Mouse (Mus musculus): ENCODE results near the gene Acap1. TPM values are rescaled to one million over a fixed set of nuclear protein-coding genes. Genes with fewer than 3 reads are reported as not detected.

Gene Acap1
- polyA plus RNA-seq, 1 experiment from 2014 or later = 19.9 TPM

DNA sequence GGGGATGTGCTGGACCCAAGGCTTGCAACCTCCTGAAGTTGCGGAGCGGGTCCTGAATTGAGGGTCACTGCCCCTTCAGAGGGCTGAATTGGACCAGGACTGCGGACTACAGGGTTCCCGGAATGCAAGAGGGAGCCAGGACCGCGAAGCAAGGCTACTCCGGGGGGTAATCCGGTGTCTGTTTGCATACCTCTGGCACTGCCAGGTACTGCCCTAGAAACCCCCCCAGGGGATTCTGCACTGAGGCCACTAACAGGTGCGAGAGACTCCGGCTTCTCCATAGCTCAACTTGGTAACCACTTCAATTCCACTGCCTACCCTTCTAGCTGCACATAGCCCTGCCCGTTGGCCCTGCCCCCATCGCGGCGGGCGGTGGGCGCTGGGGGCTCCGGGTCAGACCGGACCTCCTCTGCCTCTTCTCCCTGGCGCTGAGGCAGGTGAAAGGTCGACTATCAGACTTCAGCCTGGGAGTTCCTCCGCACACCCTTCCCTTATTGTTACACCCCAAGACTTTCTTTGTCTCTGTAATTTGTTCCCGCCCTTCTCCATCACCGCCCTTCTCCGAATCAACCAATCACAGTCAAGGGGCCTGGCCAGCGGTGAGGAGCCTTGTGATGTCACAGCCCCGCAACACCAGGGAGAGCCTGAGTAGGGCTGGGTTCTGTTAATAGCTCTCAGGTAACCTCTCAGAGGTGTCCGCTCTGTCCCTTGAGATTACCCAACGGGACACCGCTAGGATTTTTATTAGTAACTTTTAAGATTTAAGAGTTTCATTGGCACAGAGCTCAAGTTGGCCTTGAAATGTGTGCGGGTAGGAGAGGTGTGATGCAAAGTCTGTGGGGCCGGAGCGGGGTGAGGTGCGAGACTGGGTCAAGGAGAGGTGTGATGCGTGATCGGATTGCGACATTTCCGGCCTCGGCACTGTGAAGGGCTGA, 5.4 kb upstream of the Acap1 start, which contains the start of the genes 2810408A11Rik and Neurl4:
2810408A11Rik (minus strand) TSS at position 517 of the 935 bp plus-strand sequence.
Neurl4 (plus strand) TSS at position 602 of the 935 bp plus-strand sequence.
- H3K4me3 ChIP-seq (ENCODE audit: low read length) = peak within 1 kb of the TSS; percentile 78
- peaks cover 15% of the 10 kb centered on the region for H3K36me3 ChIP-seq (ENCODE audit: control insufficient read depth, insufficient read depth)
- peak within 1 kb of the TSS; percentile 99 for H3K27ac ChIP-seq (ENCODE audit: low read length)
- peak within 1 kb of the TSS; percentile 83 for H3K9ac ChIP-seq (ENCODE audit: low read length)
- peaks cover 13% of the 10 kb centered on the region for H3K4me1 ChIP-seq (ENCODE audit: control insufficient read depth, insufficient read depth, low read length)
- under 1% methylated on average over 38 of the region's 38 CpGs for WGBS
- H3K9me3 ChIP-seq (replicated peaks; ENCODE audit: control insufficient read depth, low read length) = no peaks in the 10 kb centered on the region
- peak within 1 kb of the TSS; percentile 81 for H3K4me2 ChIP-seq (ENCODE audit: low read depth, low read length)
- no peaks in the 10 kb centered on the region for H3K27me3 ChIP-seq (ENCODE audit: control insufficient read depth, insufficient read depth, low read length)
- ATAC-seq (replicated peaks; ENCODE audit: extremely low read depth, insufficient read depth, low FRiP score) = peak; percentile 91

DNA sequence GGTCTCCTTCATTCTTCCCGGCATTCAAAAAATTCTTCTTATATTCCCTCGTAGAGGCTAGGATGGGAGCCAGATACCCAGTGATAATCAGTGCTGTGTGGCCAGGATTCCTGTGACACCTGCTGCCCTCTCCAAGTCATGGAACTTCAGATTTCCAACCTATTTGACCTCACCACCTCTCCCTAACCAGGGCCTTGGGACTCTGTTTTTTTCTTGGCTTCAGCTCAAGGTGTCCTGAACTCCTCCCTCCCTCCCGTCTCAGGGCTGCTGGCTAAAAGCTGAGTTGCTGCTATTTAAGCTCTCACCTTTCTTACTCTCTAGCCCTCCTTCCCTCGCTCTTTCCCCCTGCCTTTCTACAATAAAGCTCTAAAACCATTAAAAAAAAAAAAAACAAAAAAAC, 4.5 kb upstream of the Acap1 start:
- H3K27me3 ChIP-seq (ENCODE audit: control insufficient read depth, insufficient read depth, low read length) = no peaks in the 10 kb centered on the region
- ATAC-seq (replicated peaks; ENCODE audit: extremely low read depth, insufficient read depth, low FRiP score) = no peak
- no peaks in the 10 kb centered on the region for H3K9me3 ChIP-seq (replicated peaks; ENCODE audit: control insufficient read depth, low read length)
- H3K27ac ChIP-seq (ENCODE audit: low read length) = no peak overlapping the region
- H3K9ac ChIP-seq (ENCODE audit: low read length) = peak overlapping the region; percentile 83
- peak overlapping the region; percentile 80 for H3K4me2 ChIP-seq (ENCODE audit: low read depth, low read length)
- H3K4me3 ChIP-seq (ENCODE audit: low read length) = peak overlapping the region; percentile 78
- peaks cover 12% of the 10 kb centered on the region for H3K36me3 ChIP-seq (ENCODE audit: control insufficient read depth, insufficient read depth)
- peaks cover 13% of the 10 kb centered on the region for H3K4me1 ChIP-seq (ENCODE audit: control insufficient read depth, insufficient read depth, low read length)
- WGBS = 19% methylated on average over 4 of the region's 4 CpGs

- ATAC-seq (replicated peaks; ENCODE audit: extremely low read depth, insufficient read depth, low FRiP score) = no peak
- Histone ChIP-seq H3K27ac (ENCODE audit: low read length) (peak overlapping the region; percentile 48; the same call in 1 of the 2 replicates), H3K9me3 (replicated peaks; ENCODE audit: control insufficient read depth, low read length) (no peaks in the 10 kb centered on the region), H3K4me2 (ENCODE audit: low read depth, low read length) (no peak overlapping the region), H3K27me3 (ENCODE audit: control insufficient read depth, insufficient read depth, low read length) (peaks cover 11% of the 10 kb centered on the region), H3K4me1 (ENCODE audit: control insufficient read depth, insufficient read depth, low read length) (peaks cover 9% of the 10 kb centered on the region), H3K36me3 (ENCODE audit: control insufficient read depth, insufficient read depth) (no peaks in the 10 kb centered on the region), H3K4me3 (ENCODE audit: low read length) (peak overlapping the region; percentile 26), H3K9ac (ENCODE audit: low read length) (no peak overlapping the region)
- WGBS = 70% methylated on average over 5 of the region's 5 CpGs
These were observed 668 bp downstream of the Acap1 start for GRCm38 (mm10) chr11:69894671-69895070.

DNA sequence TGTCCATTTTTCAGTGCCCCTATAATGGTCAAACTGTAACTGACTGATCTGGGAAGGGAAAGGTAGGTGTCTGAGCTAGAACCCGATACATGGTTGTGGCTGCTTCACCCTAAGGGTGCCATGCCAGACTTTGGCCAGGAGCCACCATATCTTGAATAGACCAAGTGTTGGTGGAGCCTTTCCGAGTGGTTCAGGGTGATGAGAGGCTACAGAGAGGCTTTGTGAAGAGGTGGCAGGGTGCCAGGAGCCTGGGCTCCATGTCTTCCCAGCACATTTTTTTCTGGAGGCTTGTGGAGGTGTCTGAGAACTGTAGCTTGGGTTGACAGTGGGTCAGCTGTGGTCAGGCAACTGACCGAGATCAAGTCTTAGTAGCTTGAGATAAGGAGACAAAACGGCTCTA, 3.9 kb downstream of the Acap1 start:
- H3K4me2 ChIP-seq (ENCODE audit: low read depth, low read length) = no peak overlapping the region
- no peak overlapping the region for H3K27ac ChIP-seq (ENCODE audit: low read length)
- no peaks in the 10 kb centered on the region for H3K9me3 ChIP-seq (replicated peaks; ENCODE audit: control insufficient read depth, low read length)
- no peak overlapping the region for H3K4me3 ChIP-seq (ENCODE audit: low read length)
- peak; percentile 55; the same call in 1 of the 2 replicates for ATAC-seq (replicated peaks; ENCODE audit: extremely low read depth, insufficient read depth, low FRiP score)
- H3K9ac ChIP-seq (ENCODE audit: low read length) = no peak overlapping the region
- no peaks in the 10 kb centered on the region for H3K36me3 ChIP-seq (ENCODE audit: control insufficient read depth, insufficient read depth)
- 21% methylated on average over 4 of the region's 4 CpGs for WGBS
- peaks cover 11% of the 10 kb centered on the region for H3K27me3 ChIP-seq (ENCODE audit: control insufficient read depth, insufficient read depth, low read length)
- H3K4me1 ChIP-seq (ENCODE audit: control insufficient read depth, insufficient read depth, low read length) = peaks cover 9% of the 10 kb centered on the region

DNA sequence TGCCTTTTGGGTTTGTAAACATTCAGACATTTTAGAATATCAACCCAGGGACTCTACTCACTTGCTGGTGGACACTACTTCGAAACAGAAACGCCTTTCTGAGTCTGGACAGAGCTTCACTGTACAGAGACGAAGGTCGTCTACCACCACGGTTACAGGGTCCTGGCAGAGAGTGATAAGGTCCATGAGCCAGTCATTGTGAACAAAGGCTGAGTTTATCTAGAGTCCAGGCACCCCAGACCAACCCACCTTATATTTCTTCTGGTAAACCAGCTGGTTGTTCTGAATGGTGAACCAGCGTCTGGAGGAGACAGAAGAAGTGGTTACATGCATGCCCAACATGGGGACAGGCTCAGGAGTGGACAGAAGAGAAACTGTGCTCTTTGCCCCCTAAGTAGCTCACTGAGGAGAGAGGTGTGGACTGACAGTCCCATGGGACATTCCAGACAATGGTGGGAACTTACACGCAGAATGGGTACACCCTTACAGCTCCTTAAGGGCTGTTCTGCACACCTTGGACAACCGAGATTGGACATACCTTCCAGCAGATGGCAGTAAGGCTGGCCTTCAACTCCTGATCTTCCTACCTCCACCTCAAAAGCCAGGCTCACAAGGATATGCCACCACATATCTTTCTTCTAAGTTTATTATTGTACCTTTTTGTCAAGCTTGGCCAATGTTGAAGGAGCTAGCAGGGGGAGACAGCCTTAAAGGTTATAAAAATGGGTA, 8.3 kb downstream of the Acap1 start:
- Histone ChIP-seq H3K4me1 (ENCODE audit: control insufficient read depth, insufficient read depth, low read length) (peaks cover 12% of the 10 kb centered on the region), H3K27ac (ENCODE audit: low read length) (no peak overlapping the region), H3K9ac (ENCODE audit: low read length) (no peak overlapping the region), H3K9me3 (replicated peaks; ENCODE audit: control insufficient read depth, low read length) (no peaks in the 10 kb centered on the region), H3K4me3 (ENCODE audit: low read length) (no peak overlapping the region), H3K4me2 (ENCODE audit: low read depth, low read length) (no peak overlapping the region), H3K36me3 (ENCODE audit: control insufficient read depth, insufficient read depth) (no peaks in the 10 kb centered on the region), H3K27me3 (ENCODE audit: control insufficient read depth, insufficient read depth, low read length) (peaks cover 11% of the 10 kb centered on the region)
- no peak for ATAC-seq (replicated peaks; ENCODE audit: extremely low read depth, insufficient read depth, low FRiP score)
- 41% methylated on average over 8 of the region's 8 CpGs for WGBS

GRCm38 (mm10) chr11:69884663-69885062, 10.7 kb downstream of the Acap1 start:
- Histone ChIP-seq H3K27me3 (ENCODE audit: control insufficient read depth, insufficient read depth, low read length) (no peaks in the 10 kb centered on the region; the same call in 1 of the 2 replicates), H3K4me1 (ENCODE audit: control insufficient read depth, insufficient read depth, low read length) (peaks cover 18% of the 10 kb centered on the region), H3K4me3 (ENCODE audit: low read length) (no peak overlapping the region), H3K9me3 (replicated peaks; ENCODE audit: control insufficient read depth, low read length) (no peaks in the 10 kb centered on the region), H3K27ac (ENCODE audit: low read length) (no peak overlapping the region), H3K9ac (ENCODE audit: low read length) (no peak overlapping the region), H3K4me2 (ENCODE audit: low read depth, low read length) (peak overlapping the region; percentile 12; the same call in 1 of the 2 replicates), H3K36me3 (ENCODE audit: control insufficient read depth, insufficient read depth) (no peaks in the 10 kb centered on the region)
- ATAC-seq (replicated peaks; ENCODE audit: extremely low read depth, insufficient read depth, low FRiP score) = no peak
- WGBS = 72% methylated on average over 8 of the region's 8 CpGs

GRCm38 (mm10) chr11:69884240-69884639, 11.1 kb downstream of the Acap1 start:
- Histone ChIP-seq H3K4me3 (ENCODE audit: low read length) (no peak overlapping the region), H3K9me3 (replicated peaks; ENCODE audit: control insufficient read depth, low read length) (no peaks in the 10 kb centered on the region), H3K27ac (ENCODE audit: low read length) (peak overlapping the region; percentile 12; the same call in 1 of the 2 replicates), H3K36me3 (ENCODE audit: control insufficient read depth, insufficient read depth) (no peaks in the 10 kb centered on the region), H3K9ac (ENCODE audit: low read length) (no peak overlapping the region), H3K27me3 (ENCODE audit: control insufficient read depth, insufficient read depth, low read length) (no peaks in the 10 kb centered on the region), H3K4me1 (ENCODE audit: control insufficient read depth, insufficient read depth, low read length) (peaks cover 18% of the 10 kb centered on the region), H3K4me2 (ENCODE audit: low read depth, low read length) (peak overlapping the region; percentile 12; the same call in 1 of the 2 replicates)
- WGBS = 56% methylated on average over 9 of the region's 9 CpGs
- ATAC-seq (replicated peaks; ENCODE audit: extremely low read depth, insufficient read depth, low FRiP score) = no peak

GRCm38 (mm10) chr11:69883527-69884151, 11.7 kb downstream of the Acap1 start:
- peak overlapping the region; percentile 12; the same call in 1 of the 2 replicates for H3K27ac ChIP-seq (ENCODE audit: low read length)
- no peak overlapping the region for H3K4me2 ChIP-seq (ENCODE audit: low read depth, low read length)
- WGBS = 74% methylated on average over 8 of the region's 8 CpGs
- H3K4me3 ChIP-seq (ENCODE audit: low read length) = no peak overlapping the region
- no peaks in the 10 kb centered on the region for H3K9me3 ChIP-seq (replicated peaks; ENCODE audit: control insufficient read depth, low read length)
- peaks cover 18% of the 10 kb centered on the region for H3K4me1 ChIP-seq (ENCODE audit: control insufficient read depth, insufficient read depth, low read length)
- no peak for ATAC-seq (replicated peaks; ENCODE audit: extremely low read depth, insufficient read depth, low FRiP score)
- H3K9ac ChIP-seq (ENCODE audit: low read length) = no peak overlapping the region
- H3K36me3 ChIP-seq (ENCODE audit: control insufficient read depth, insufficient read depth) = no peaks in the 10 kb centered on the region
- H3K27me3 ChIP-seq (ENCODE audit: control insufficient read depth, insufficient read depth, low read length) = no peaks in the 10 kb centered on the region

Data from heart, embryonic 16.5 days (tissue).